ENCODE assay signal across 8 mouse cellular contexts in genomic region chr16:56886616-56887116, GRCm38 (mm10). TPM values are rescaled to one million over a fixed set of nuclear protein-coding genes. Genes with fewer than 3 reads are reported as not detected.
DNase-seq lines count a peak whose midpoint lies in the region; ATAC-seq and TF ChIP-seq lines count a peak whose summit lies in the region.

No protein-coding gene starts in this region.

- ATAC-seq in heart, embryonic 13.5 days (ENCODE audit: extremely low read depth, insufficient number of reproducible peaks, low FRiP score, low TSS enrichment), result no peak
- ATAC-seq in hindbrain, embryonic 16.5 days, result no peak
- ATAC-seq in midbrain, embryonic 16.5 days, result no peak; the same call in 1 of the 2 replicates
- ATAC-seq in granulocyte monocyte progenitor cell, adult 5-6 weeks (replicated peaks; ENCODE audit: poor library complexity, severe bottlenecking), result no peak

- H3K4me1 ChIP-seq in heart, embryonic 13.5 days, result peaks cover 12% of the 10 kb centered on the region
- H3K4me1 ChIP-seq in hindbrain, embryonic 16.5 days (ENCODE audit: control insufficient read depth, insufficient read depth, low read depth, low read length), result no peaks in the 10 kb centered on the region; the same call in 1 of the 2 replicates
- peaks cover 3% of the 10 kb centered on the region; the same call in 1 of the 2 replicates for H3K4me1 ChIP-seq in midbrain, embryonic 16.5 days (ENCODE audit: control insufficient read depth, insufficient read depth, low read length)

- WGBS in heart, embryonic 13.5 days, result 31% methylated on average over 9 of the region's 9 CpGs
- WGBS in hindbrain, embryonic 16.5 days, result 23% methylated on average over 9 of the region's 9 CpGs
- WGBS in midbrain, embryonic 16.5 days, result 13% methylated on average over 9 of the region's 9 CpGs

- H3K9me3 ChIP-seq in heart, embryonic 13.5 days, result no peaks in the 10 kb centered on the region
- H3K9me3 ChIP-seq in hindbrain, embryonic 16.5 days (ENCODE audit: control insufficient read depth, low read length), result no peaks in the 10 kb centered on the region
- no peaks in the 10 kb centered on the region for H3K9me3 ChIP-seq in midbrain, embryonic 16.5 days (replicated peaks; ENCODE audit: control insufficient read depth, low read length, poor library complexity, severe bottlenecking)

- H3K27me3 ChIP-seq in heart, embryonic 13.5 days (replicated peaks), result no peaks in the 10 kb centered on the region
- H3K27me3 ChIP-seq in hindbrain, embryonic 16.5 days (replicated peaks; ENCODE audit: control insufficient read depth, insufficient read depth, low read length), result no peaks in the 10 kb centered on the region
- no peaks in the 10 kb centered on the region for H3K27me3 ChIP-seq in midbrain, embryonic 16.5 days (ENCODE audit: control insufficient read depth, insufficient read depth, low read depth, low read length)

- DNase-seq in heart, postnatal 4 days, result no peak
- peak; percentile 5 for DNase-seq in brain, embryonic 14.5 days (ENCODE audit: low read depth)
- DNase-seq in cerebellum, adult 11-12 months, result no peak
- no peak for DNase-seq in right cerebral cortex, adult 2 months (ENCODE audit: low spot score in 2 of 2)

- peak overlapping the region; percentile 65 for H3K4me3 ChIP-seq in heart, embryonic 13.5 days
- H3K4me3 ChIP-seq in hindbrain, embryonic 16.5 days (ENCODE audit: low read length), result peak overlapping the region; percentile 49
- H3K4me3 ChIP-seq in midbrain, embryonic 16.5 days (ENCODE audit: low read depth, low read length), result peak overlapping the region; percentile 54

- H3K9ac ChIP-seq in heart, embryonic 13.5 days, result peak overlapping the region; percentile 79
- peak overlapping the region; percentile 41 for H3K9ac ChIP-seq in hindbrain, embryonic 16.5 days (ENCODE audit: low read depth, low read length)
- H3K9ac ChIP-seq in midbrain, embryonic 16.5 days (ENCODE audit: low read depth, low read length), result peak overlapping the region; percentile 63

- H3K36me3 ChIP-seq in heart, embryonic 13.5 days, result no peaks in the 10 kb centered on the region
- no peaks in the 10 kb centered on the region for H3K36me3 ChIP-seq in hindbrain, embryonic 16.5 days (ENCODE audit: control insufficient read depth, insufficient read depth, low read length)
- H3K36me3 ChIP-seq in midbrain, embryonic 16.5 days (ENCODE audit: control insufficient read depth, insufficient read depth, low read length), result no peaks in the 10 kb centered on the region

- no peak for TF ChIP-seq CTCF in brain, embryonic 14.5 days (IDR thresholded peaks at IDR 0.05; ENCODE audit: borderline replicate concordance, extremely low read depth, insufficient read depth, insufficient read length)

- H3K4me2 ChIP-seq in heart, embryonic 13.5 days, result peak overlapping the region; percentile 78
- peak overlapping the region; percentile 95 for H3K4me2 ChIP-seq in hindbrain, embryonic 16.5 days (ENCODE audit: low read length)
- peak overlapping the region; percentile 96 for H3K4me2 ChIP-seq in midbrain, embryonic 16.5 days (ENCODE audit: low read length)

- no peak for TF ChIP-seq POLR2A in brain, embryonic 14.5 days (IDR thresholded peaks at IDR 0.05; ENCODE audit: borderline replicate concordance, extremely low read depth, insufficient read depth, insufficient read length, poor library complexity, severe bottlenecking)

- no peak overlapping the region for H3K27ac ChIP-seq in heart, embryonic 13.5 days (replicated peaks)
- no peak overlapping the region for H3K27ac ChIP-seq in hindbrain, embryonic 16.5 days (ENCODE audit: low read depth, low read length)
- H3K27ac ChIP-seq in midbrain, embryonic 16.5 days (ENCODE audit: low read length), result no peak overlapping the region

RNA-seq across cellular contexts. Expression of gene Tmem45a, which starts 0.7 kb away (rescaled TPM):
- polyA plus RNA-seq in heart, embryonic 13.5 days (2015; fragmentation: Nextera tagmentation; extraction: Ambion mirVana), result 11.3 and 14.3 TPM in 2 replicates
- total RNA-seq in heart, postnatal 4 days (2021), result 1 to 10 TPM; 5.7 to 8.3 TPM
- 3.2 and 4.0 TPM in 2 replicates for polyA plus RNA-seq in brain, embryonic 14.5 days (2012; rRNA removed)
- 4.5 and 7.1 TPM in 2 replicates for polyA plus RNA-seq in hindbrain, embryonic 16.5 days (2015; fragmentation: Nextera tagmentation; extraction: Ambion mirVana)
- 4.1 and 5.3 TPM in 2 replicates for polyA plus RNA-seq in midbrain, embryonic 16.5 days (2015; fragmentation: Nextera tagmentation; extraction: Ambion mirVana)
- not detected in 2 replicates for total RNA-seq in granulocyte monocyte progenitor cell, adult 5-6 weeks (2014; fragmentation: Nextera tagmentation)
- not detected in 2 replicates for total RNA-seq in granulocyte monocyte progenitor cell, adult 5-6 weeks (2017)

RNA-seq across cellular contexts. Expression of gene Lnp1, which starts 41.2 kb away (rescaled TPM):
- polyA plus RNA-seq in heart, embryonic 13.5 days (2015; fragmentation: Nextera tagmentation; extraction: Ambion mirVana), result 0.39 and 0.93 TPM in 2 replicates
- total RNA-seq in heart, postnatal 4 days (2021), result not detected
- 0.14 TPM in 1 of 2 replicates, not detected in the other for polyA plus RNA-seq in brain, embryonic 14.5 days (2012; rRNA removed)
- 0.33 and 0.75 TPM in 2 replicates for polyA plus RNA-seq in hindbrain, embryonic 16.5 days (2015; fragmentation: Nextera tagmentation; extraction: Ambion mirVana)
- not detected in 2 replicates for polyA plus RNA-seq in midbrain, embryonic 16.5 days (2015; fragmentation: Nextera tagmentation; extraction: Ambion mirVana)
- not detected in 2 replicates for total RNA-seq in granulocyte monocyte progenitor cell, adult 5-6 weeks (2014; fragmentation: Nextera tagmentation)
- total RNA-seq in granulocyte monocyte progenitor cell, adult 5-6 weeks (2017), result not detected in 2 replicates
